Mouse (Mus musculus) kidney, postnatal 0 days (tissue): ENCODE results near the gene Mbnl2. TPM values are rescaled to one million over a fixed set of nuclear protein-coding genes. Genes with fewer than 3 reads are reported as not detected.

Experiments used
- ATAC-seq: fragments of 200-750 bp; cut with Nextera tagmentation; replicated peaks from 2 replicates; pipeline ENCODE4 v1.8.0; 2017; ENCODE audit warnings: low read depth, moderate number of reproducible peaks, moderate TSS enrichment, moderate library complexity; ENCODE audit not compliant: low FRiP score
- DNase-seq: peaks from one replicate; pipeline ENCODE4 v3.0.0-alpha.2; 2016; ENCODE audit warnings: low spot score
- H3K27ac ChIP-seq: fragments of 300-500 bp; sonication (generic); 2 replicates; pipeline ENCODE4 v1.5.1; 2014; ENCODE audit warnings: mild to moderate bottlenecking
- H3K27me3 ChIP-seq: fragments of 300-500 bp; sonication (generic); 2 replicates; pipeline ENCODE4 v1.6.1; 2014; ENCODE audit warnings: low read length, mixed read lengths; ENCODE audit not compliant: insufficient read depth
- H3K36me3 ChIP-seq: fragments of 300-500 bp; sonication (generic); 2 replicates; pipeline ENCODE4 v1.6.1; 2014; ENCODE audit warnings: low read length, mixed read lengths; ENCODE audit not compliant: insufficient read depth
- H3K4me1 ChIP-seq: fragments of 300-500 bp; sonication (generic); replicated peaks from 2 replicates; pipeline ENCODE4 v1.6.1; 2014; ENCODE audit warnings: antibody characterized with exemption, low read length, mixed read lengths; ENCODE audit not compliant: insufficient read depth
- H3K4me2 ChIP-seq: fragments of 300-500 bp; sonication (generic); 2 replicates; pipeline ENCODE4 v1.6.1; 2014; ENCODE audit warnings: mild to moderate bottlenecking, low read length, moderate library complexity, mixed read lengths
- H3K4me3 ChIP-seq: fragments of 300-500 bp; sonication (generic); replicated peaks from 2 replicates; pipeline ENCODE4 v1.5.1; 2014; ENCODE audit warnings: low read depth, low read length
- H3K9ac ChIP-seq: fragments of 300-500 bp; sonication (generic); 2 replicates; pipeline ENCODE4 v1.6.1; 2014; ENCODE audit warnings: low read depth, low read length
- H3K9me3 ChIP-seq: fragments of 300-500 bp; sonication (generic); replicated peaks from 2 replicates; pipeline ENCODE4 v1.6.1; 2016; ENCODE audit warnings: low read length, inconsistent platforms, mixed read lengths
- CTCF ChIP-seq: IDR thresholded peaks from 2 replicates; pipeline ENCODE4 v1.5.1; 2016; ENCODE audit warnings: antibody characterized with exemption, low read depth, mild to moderate bottlenecking, moderate library complexity
- WGBS: fragments of 180-500 bp; shearing (Covaris S2); extraction: QIAGEN DNeasy Blood & Tissue Kit; methylation state at CpG from one replicate; pipeline ENCODE4 v1.1.7; 2014; 5-methylcytosine and 5-hydroxymethylcytosine counted together
- polyA plus RNA-seq: library from polyadenylated mRNA; unstranded; fragments of >200 nt; fragmentation: Nextera tagmentation; extraction: Ambion mirVana; gene quantifications from 2 replicates; pipeline ENCODE4 v1.2.1, GENCODE M21; 2015

The Mbnl2 gene
- polyA plus RNA-seq, 1 experiment from 2014 or later, result 119 TPM

DNA sequence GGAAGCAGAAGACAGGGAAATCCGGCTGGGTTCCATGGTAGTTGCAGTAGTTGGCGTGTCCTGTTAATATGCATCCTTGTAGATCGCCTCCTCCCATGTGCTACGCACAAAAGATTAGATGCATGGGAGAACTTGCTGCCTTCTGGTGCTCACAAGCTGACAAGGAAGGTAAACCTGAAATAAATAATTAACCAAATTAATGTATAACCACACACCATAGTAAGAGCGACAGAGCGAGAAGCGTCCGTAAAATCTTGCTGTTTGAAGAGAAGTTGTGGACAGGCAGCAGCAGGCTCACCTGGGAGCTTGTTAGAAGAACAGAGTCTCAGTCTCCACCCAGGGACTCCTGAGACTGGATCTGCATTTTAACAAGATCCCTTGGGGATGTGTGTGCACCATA lies 4.4 kb upstream of the Mbnl2 start:
- Histone ChIP-seq H3K4me1 (peaks cover 9% of the 10 kb centered on the region; the same call in 1 of the 2 replicates), H3K36me3 (no peaks in the 10 kb centered on the region), H3K27me3 (no peaks in the 10 kb centered on the region), H3K9ac (no peak overlapping the region), H3K4me3 (no peak overlapping the region), H3K27ac (peak overlapping the region; percentile 74), H3K9me3 (no peaks in the 10 kb centered on the region), H3K4me2 (no peak overlapping the region)
- TF ChIP-seq CTCF, result 0 out of 2 replicates have a peak, but pooled peaks have one; percentile 5
- peak; percentile 64 for ATAC-seq
- 66% methylated on average over 8 of the region's 8 CpGs for WGBS
- peak; percentile 61 for DNase-seq

DNA sequence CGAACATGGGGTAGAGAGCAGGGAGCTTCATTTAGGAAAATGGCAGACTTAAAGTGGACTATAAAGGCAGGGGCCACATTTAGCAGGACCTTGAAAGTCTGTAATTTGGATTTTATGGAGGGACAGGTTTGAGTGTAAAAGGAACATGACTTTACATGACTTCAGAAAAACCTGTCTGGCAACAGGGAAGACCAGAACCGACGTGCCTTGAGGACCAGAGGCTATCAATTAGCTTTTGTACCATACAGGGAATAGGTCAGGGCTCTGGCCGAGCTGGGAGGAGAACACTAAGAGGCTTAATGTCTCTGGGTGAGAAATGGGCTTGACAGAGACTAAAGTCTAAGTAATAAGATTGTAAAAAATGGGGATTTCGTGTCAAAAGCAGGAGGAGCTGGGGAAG lies 1.7 kb upstream of the Mbnl2 start:
- H3K4me3 ChIP-seq, result no peak overlapping the region
- DNase-seq, result no peak
- 68% methylated on average over 5 of the region's 5 CpGs for WGBS
- H3K27ac ChIP-seq, result no peak overlapping the region
- peaks cover 24% of the 10 kb centered on the region; the same call in 1 of the 2 replicates for H3K4me1 ChIP-seq
- TF ChIP-seq CTCF, result no peak
- no peaks in the 10 kb centered on the region for H3K9me3 ChIP-seq
- no peak for ATAC-seq
- H3K9ac ChIP-seq, result no peak overlapping the region
- H3K36me3 ChIP-seq, result no peaks in the 10 kb centered on the region
- no peak overlapping the region for H3K4me2 ChIP-seq
- H3K27me3 ChIP-seq, result no peaks in the 10 kb centered on the region

DNA sequence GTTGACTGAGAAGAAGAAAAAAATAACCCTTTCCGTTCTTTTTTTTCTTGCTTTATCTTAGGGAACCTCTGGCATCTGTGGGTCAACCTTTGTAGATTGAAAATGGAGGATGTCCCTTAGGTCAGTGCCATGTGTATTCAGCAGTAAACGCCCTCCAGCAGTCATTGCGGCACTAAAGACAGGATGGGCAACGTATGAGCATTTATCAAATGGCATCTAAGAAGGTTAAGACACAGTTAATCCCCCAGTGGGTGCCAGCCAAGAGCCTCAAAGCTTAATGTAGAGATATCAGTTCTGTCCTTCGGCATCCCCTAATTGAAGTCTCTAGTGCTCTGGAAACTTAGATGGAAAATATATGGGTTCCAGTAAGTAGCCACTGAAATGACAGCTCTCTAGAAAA lies 723 bp upstream of the Mbnl2 start:
- DNase-seq, result no peak
- Histone ChIP-seq H3K4me2 (peak overlapping the region; percentile 89), H3K4me3 (peak overlapping the region; percentile 73; the same call in 1 of the 2 replicates), H3K4me1 (peaks cover 33% of the 10 kb centered on the region), H3K27ac (peak overlapping the region; percentile 89), H3K27me3 (no peaks in the 10 kb centered on the region), H3K9me3 (no peaks in the 10 kb centered on the region), H3K36me3 (no peaks in the 10 kb centered on the region), H3K9ac (0 out of 2 replicates have a peak overlapping the region, but pooled peaks have one; percentile 64)
- 44% methylated on average over 5 of the region's 5 CpGs for WGBS
- no peak for ATAC-seq
- TF ChIP-seq CTCF, result no peak

GRCm38 (mm10) chr14:120276343-120277080 lies 1.0 kb downstream of the Mbnl2 start:
- H3K4me2 ChIP-seq, result peak overlapping the region; percentile 89
- peaks cover 45% of the 10 kb centered on the region for H3K4me1 ChIP-seq
- H3K36me3 ChIP-seq, result no peaks in the 10 kb centered on the region
- peak overlapping the region; percentile 89 for H3K27ac ChIP-seq
- H3K9ac ChIP-seq, result peak overlapping the region; percentile 64
- TF ChIP-seq CTCF, result no peak
- no peaks in the 10 kb centered on the region for H3K27me3 ChIP-seq
- DNase-seq (peak; percentile 68), ATAC-seq (no peak)
- H3K9me3 ChIP-seq, result no peaks in the 10 kb centered on the region
- peak overlapping the region; percentile 73 for H3K4me3 ChIP-seq
- WGBS, result 1% methylated on average over 10 of the region's 10 CpGs

DNA sequence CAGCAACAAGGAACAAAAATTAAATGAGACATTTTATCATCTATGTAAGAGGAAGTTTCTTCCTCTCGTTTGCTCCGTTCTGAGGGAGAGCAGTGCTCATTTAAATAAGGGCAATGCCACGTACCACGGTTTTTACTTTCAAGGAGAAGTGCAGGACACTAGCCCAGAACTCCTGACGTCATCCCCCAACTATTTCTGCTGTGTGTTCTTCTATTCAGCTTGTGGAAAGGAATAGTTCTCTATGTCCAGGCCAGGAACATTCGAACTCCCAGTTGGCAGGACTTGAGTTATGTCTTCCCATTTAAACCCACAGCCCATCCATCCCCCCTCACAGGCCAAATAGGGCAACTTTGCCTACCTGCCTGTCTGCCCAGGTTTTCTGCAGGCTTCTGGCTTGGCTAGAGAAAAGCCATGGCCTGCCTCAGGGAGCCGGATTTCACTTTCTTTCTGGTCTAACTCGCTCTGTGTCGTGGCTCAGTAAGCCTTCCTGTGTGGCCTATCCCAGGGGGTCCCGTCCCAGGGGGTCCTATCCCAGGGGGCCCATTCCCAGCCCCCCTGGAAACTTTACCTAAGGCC lies 1.7 kb downstream of the Mbnl2 start:
- WGBS, result 2% methylated on average over 10 of the region's 10 CpGs
- H3K36me3 ChIP-seq, result no peaks in the 10 kb centered on the region
- peak; percentile 50 for ATAC-seq

GRCm38 (mm10) chr14:120278290-120279244 lies 3.1 kb downstream of the Mbnl2 start:
- Histone ChIP-seq H3K9me3 (no peaks in the 10 kb centered on the region), H3K27ac (peak overlapping the region; percentile 89), H3K36me3 (no peaks in the 10 kb centered on the region), H3K4me3 (peak overlapping the region; percentile 73), H3K27me3 (no peaks in the 10 kb centered on the region), H3K4me1 (peaks cover 46% of the 10 kb centered on the region), H3K4me2 (peak overlapping the region; percentile 89), H3K9ac (peak overlapping the region; percentile 35; the same call in 1 of the 2 replicates)
- peak; percentile 29; the same call in 1 of the 2 replicates for TF ChIP-seq CTCF
- DNase-seq, result peak; percentile 61
- ATAC-seq, result no peak
- 22% methylated on average over 21 of the region's 21 CpGs for WGBS

More for the DNA sequence above, 1.7 kb downstream of the Mbnl2 start:
- DNase-seq, result peak; percentile 91
- Histone ChIP-seq H3K4me1 (peaks cover 45% of the 10 kb centered on the region), H3K27ac (peak overlapping the region; percentile 89), H3K4me2 (peak overlapping the region; percentile 89), H3K4me3 (peak overlapping the region; percentile 73), H3K27me3 (no peaks in the 10 kb centered on the region), H3K9ac (peak overlapping the region; percentile 64), H3K9me3 (no peaks in the 10 kb centered on the region)
- TF ChIP-seq CTCF, result no peak
